Mouse (Mus musculus): ENCODE results near the gene Asah2.

- no peak for TF ChIP-seq EP300 (IDR thresholded peaks at IDR 0.05; ENCODE audit: low read length)
- TF ChIP-seq POLR2A (IDR thresholded peaks at IDR 0.05; ENCODE audit: low read depth, low read length): no peak
- TF ChIP-seq USF2 (conservative IDR thresholded peaks at IDR 0.05; ENCODE audit: low read depth, low read length): no peak
- TF ChIP-seq TCF12 (IDR thresholded peaks at IDR 0.05; ENCODE audit: low read depth, low read length): no peak
- TF ChIP-seq RAD21 (IDR thresholded peaks at IDR 0.05; ENCODE audit: low read depth, low read length): no peak
- no peak for TF ChIP-seq ZMIZ1 (IDR thresholded peaks at IDR 0.05; ENCODE audit: low read depth, low read length)
- no peak for TF ChIP-seq CTCF (conservative IDR thresholded peaks at IDR 0.05 in 1 of 2, IDR thresholded peaks at IDR 0.05 in 1 of 2; ENCODE audit: low read depth in 2 of 2, low read length in 2 of 2)
- no peak for TF ChIP-seq ELF1 (IDR thresholded peaks at IDR 0.05; ENCODE audit: low read depth, low read length)
Observed at GRCm38 (mm10) chr19:32090804-32091203, 17.2 kb downstream of the Asah2 start.

Measured in CH12.LX (cell line).